Mouse (Mus musculus) heart, embryonic 14.5 days (tissue): ENCODE data around the gene Dusp22. TPM values are rescaled to one million over a fixed set of nuclear protein-coding genes. Genes with fewer than 3 reads are reported as not detected.

Experiments used
- ATAC-seq: fragments of 200-750 bp; cut with Nextera tagmentation; 2 replicates; pipeline ENCODE4 v1.8.0; 2017; ENCODE audit warnings: low read depth, moderate TSS enrichment; ENCODE audit not compliant: insufficient number of reproducible peaks, insufficient read depth, low FRiP score
- H3K27ac ChIP-seq, 2 experiments: fragments of 200-500 bp in 1 of 2; fragments of 300-500 bp in 1 of 2; sonication (generic) in 1 of 2; replicated peaks in 1 of 2; 2 replicates each; pipeline ENCODE4 v1.5.1; 2012 to 2014; ENCODE audit warnings: low read depth in 2 of 2, low read length in 2 of 2, control low read depth in 1 of 2, mild to moderate bottlenecking in 1 of 2, mixed read lengths in 1 of 2; ENCODE audit not compliant: control insufficient read depth in 1 of 2, insufficient read depth in 1 of 2
- H3K27me3 ChIP-seq: fragments of 300-500 bp; sonication (generic); 2 replicates; pipeline ENCODE4 v1.6.1; 2014; ENCODE audit warnings: mild to moderate bottlenecking, low read length, control low read depth; ENCODE audit not compliant: control insufficient read depth, insufficient read depth
- H3K36me3 ChIP-seq: fragments of 300-500 bp; sonication (generic); 2 replicates; pipeline ENCODE4 v1.6.1; 2014; ENCODE audit warnings: mild to moderate bottlenecking, control low read depth, low read length, mixed read lengths; ENCODE audit not compliant: control insufficient read depth, insufficient read depth
- H3K4me1 ChIP-seq, 2 experiments: fragments of 200-500 bp in 1 of 2; fragments of 300-500 bp in 1 of 2; sonication (generic) in 1 of 2; 2 replicates each; pipeline ENCODE4 v1.6.1; 2012 to 2014; ENCODE audit warnings: low read length in 2 of 2, control low read depth in 1 of 2, mixed read lengths in 1 of 2; ENCODE audit not compliant: control insufficient read depth in 2 of 2, insufficient read depth in 2 of 2
- H3K4me2 ChIP-seq: fragments of 300-500 bp; sonication (generic); 2 replicates; pipeline ENCODE4 v1.6.1; 2014; ENCODE audit warnings: mild to moderate bottlenecking, low read length
- H3K4me3 ChIP-seq, 2 experiments: fragments of 200-500 bp in 1 of 2; fragments of 300-500 bp in 1 of 2; sonication (generic) in 1 of 2; 2 replicates each; pipeline ENCODE4 v1.5.1; 2012 to 2014; ENCODE audit warnings: low read length in 2 of 2, mild to moderate bottlenecking in 2 of 2, control low read depth in 1 of 2, low read depth in 1 of 2, moderate library complexity in 1 of 2; ENCODE audit not compliant: control insufficient read depth in 1 of 2, insufficient read depth in 1 of 2
- H3K9ac ChIP-seq: fragments of 300-500 bp; sonication (generic); 2 replicates; pipeline ENCODE4 v1.6.1; 2014; ENCODE audit warnings: mild to moderate bottlenecking, low read length
- H3K9me3 ChIP-seq: fragments of 300-500 bp; sonication (generic); 2 replicates; pipeline ENCODE4 v1.6.1; 2016; ENCODE audit warnings: low read length, control low read depth; ENCODE audit not compliant: control insufficient read depth
- WGBS: fragments of 180-500 bp; shearing (Covaris S2); extraction: QIAGEN DNeasy Blood & Tissue Kit; methylation state at CpG from one replicate; pipeline ENCODE4 v1.1.7; 2014; 5-methylcytosine and 5-hydroxymethylcytosine counted together
- polyA plus RNA-seq: library from polyadenylated mRNA; unstranded; fragments of >200 nt; fragmentation: Nextera tagmentation; extraction: Ambion mirVana; gene quantifications from 2 replicates; pipeline ENCODE4 v1.2.1, GENCODE M21; 2014

Gene Dusp22
- polyA plus RNA-seq, 1 experiment from 2014 or later, result 19.6 TPM

- H3K4me2 ChIP-seq, result no peak overlapping the region
- 78% methylated on average over 7 of the region's 7 CpGs for WGBS
- H3K4me1 ChIP-seq, result peaks cover 7 to 9% of the 10 kb centered on the region in 2 experiments; a peak in 2 of 4 replicates
- H3K9ac ChIP-seq, result no peak overlapping the region
- no peak overlapping the region for H3K27ac ChIP-seq
- H3K9me3 ChIP-seq, result no peaks in the 10 kb centered on the region
- no peak for ATAC-seq
- H3K36me3 ChIP-seq, result no peaks in the 10 kb centered on the region
- peaks cover 31% of the 10 kb centered on the region for H3K27me3 ChIP-seq
- H3K4me3 ChIP-seq, result no peak overlapping the region
These were observed 85.3 kb downstream of the Dusp22 start for GRCm38 (mm10) chr13:30745121-30745520.

GRCm38 (mm10) chr13:30747068-30747467 lies 87.3 kb downstream of the Dusp22 start:
- peaks cover 9 to 11% of the 10 kb centered on the region in 2 experiments; a peak in 2 of 4 replicates for H3K4me1 ChIP-seq
- 71% methylated on average over 5 of the region's 5 CpGs for WGBS
- no peaks in the 10 kb centered on the region for H3K9me3 ChIP-seq
- no peak overlapping the region for H3K27ac ChIP-seq
- ATAC-seq, result no peak
- H3K9ac ChIP-seq, result no peak overlapping the region
- peaks cover 50% of the 10 kb centered on the region for H3K27me3 ChIP-seq
- H3K36me3 ChIP-seq, result no peaks in the 10 kb centered on the region
- no peak overlapping the region for H3K4me3 ChIP-seq
- H3K4me2 ChIP-seq, result no peak overlapping the region

GRCm38 (mm10) chr13:30747504-30747903 lies 87.7 kb downstream of the Dusp22 start:
- ATAC-seq, result no peak
- WGBS, result 62% methylated on average over 11 of the region's 11 CpGs

DNA sequence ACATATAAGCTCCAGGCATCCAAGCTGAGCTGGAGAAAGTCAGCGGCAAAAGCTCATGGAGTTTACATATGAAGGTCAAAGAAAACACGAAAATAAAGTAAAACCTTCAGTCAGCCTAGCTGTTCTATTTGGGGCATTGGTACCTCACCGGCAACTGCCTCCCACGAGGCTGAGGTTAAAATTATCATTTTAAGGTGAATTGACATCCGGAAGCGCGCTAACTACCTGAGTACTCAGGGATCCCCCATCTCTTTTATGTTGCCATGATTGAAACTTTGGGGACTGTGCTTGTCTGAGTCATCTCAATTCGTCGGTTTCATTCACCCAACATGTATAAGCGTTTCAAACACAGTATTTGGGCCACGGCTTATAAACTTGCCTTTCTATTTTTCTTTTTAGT lies 88.5 kb downstream of the Dusp22 start:
- ATAC-seq, result no peak
- H3K9me3 ChIP-seq, result no peaks in the 10 kb centered on the region
- no peak overlapping the region for H3K27ac ChIP-seq
- 57% methylated on average over 11 of the region's 11 CpGs for WGBS
- H3K4me1 ChIP-seq, result peaks cover 9 to 11% of the 10 kb centered on the region in 2 experiments; a peak in 2 of 4 replicates
- peaks cover 61% of the 10 kb centered on the region for H3K27me3 ChIP-seq
- H3K9ac ChIP-seq, result no peak overlapping the region
- no peaks in the 10 kb centered on the region for H3K36me3 ChIP-seq
- no peak overlapping the region for H3K4me3 ChIP-seq
- no peak overlapping the region for H3K4me2 ChIP-seq

More at GRCm38 (mm10) chr13:30747504-30747903, 87.7 kb downstream of the Dusp22 start:
- no peaks in the 10 kb centered on the region for H3K36me3 ChIP-seq
- peaks cover 55% of the 10 kb centered on the region for H3K27me3 ChIP-seq
- no peak overlapping the region for H3K27ac ChIP-seq
- H3K9ac ChIP-seq, result no peak overlapping the region
- H3K4me2 ChIP-seq, result no peak overlapping the region
- no peaks in the 10 kb centered on the region for H3K9me3 ChIP-seq
- no peak overlapping the region for H3K4me3 ChIP-seq
- H3K4me1 ChIP-seq, result peaks cover 9 to 11% of the 10 kb centered on the region in 2 experiments; a peak in 2 of 4 replicates

GRCm38 (mm10) chr13:30749021-30749556 lies 89.3 kb downstream of the Dusp22 start, which contains the start of gene Irf4:
TSS of gene Irf4 (plus strand) at chr13:30749226.
- under 1% methylated on average over 21 of the region's 21 CpGs for WGBS
- peaks cover 63% of the 10 kb centered on the region for H3K27me3 ChIP-seq
- ATAC-seq, result peak; percentile 26; the same call in 1 of the 2 replicates

DNA sequence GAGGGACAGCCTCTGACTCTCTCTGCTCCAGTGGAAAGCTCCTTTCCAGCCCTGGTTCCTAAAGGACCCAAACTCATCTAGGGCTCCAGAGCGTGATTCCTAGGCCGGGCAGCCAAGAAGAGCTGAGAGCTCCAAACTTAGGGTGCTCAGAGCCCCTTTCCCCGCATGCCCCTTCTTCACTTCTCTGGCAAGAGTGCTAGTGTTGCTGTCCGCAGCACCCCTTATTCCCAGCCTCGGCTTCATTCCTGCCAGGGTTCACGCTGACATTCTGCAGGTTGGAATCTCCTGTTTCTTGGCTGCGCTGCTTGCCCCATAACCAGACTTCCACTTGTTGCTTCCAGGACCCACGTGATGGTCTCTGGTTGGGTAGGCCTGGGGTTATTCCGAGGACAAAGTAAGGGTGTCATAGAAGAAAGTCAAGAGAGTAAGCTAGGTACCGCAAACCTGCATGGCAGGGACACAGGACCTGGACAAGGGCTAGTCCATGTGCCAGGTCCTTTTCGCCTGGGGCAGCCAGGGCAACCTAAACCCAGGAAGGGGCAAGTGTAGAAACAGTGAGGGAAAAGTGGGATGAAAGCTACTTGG lies 89.8 kb downstream of the Dusp22 start:
- H3K36me3 ChIP-seq, result no peaks in the 10 kb centered on the region

More at GRCm38 (mm10) chr13:30749021-30749556, 89.3 kb downstream of the Dusp22 start, which contains the start of gene Irf4:
- Histone ChIP-seq H3K4me2 (peak within 1 kb of the TSS; percentile 63), H3K36me3 (no peaks in the 10 kb centered on the region), H3K4me1 (peaks cover 9 to 11% of the 10 kb centered on the region in 2 experiments; a peak in 2 of 4 replicates), H3K4me3 (peak within 1 kb of the TSS; percentile 35 to 43), H3K27ac (no peak within 1 kb of the TSS), H3K9ac (no peak within 1 kb of the TSS), H3K9me3 (no peaks in the 10 kb centered on the region)

GRCm38 (mm10) chr13:30750461-30751303 lies 90.9 kb downstream of the Dusp22 start:
- H3K27ac ChIP-seq, result no peak overlapping the region
- 2% methylated on average over 33 of the region's 33 CpGs for WGBS
- no peak overlapping the region for H3K9ac ChIP-seq
- peaks cover 63% of the 10 kb centered on the region for H3K27me3 ChIP-seq
- no peak for ATAC-seq
- peaks cover 9 to 11% of the 10 kb centered on the region in 2 experiments; a peak in 2 of 4 replicates for H3K4me1 ChIP-seq
- H3K9me3 ChIP-seq, result no peaks in the 10 kb centered on the region
- H3K36me3 ChIP-seq, result no peaks in the 10 kb centered on the region
- peak overlapping the region; percentile 35 to 45 for H3K4me3 ChIP-seq
- H3K4me2 ChIP-seq, result peak overlapping the region; percentile 63

More for the DNA sequence above, 89.8 kb downstream of the Dusp22 start:
- Histone ChIP-seq H3K27me3 (peaks cover 63% of the 10 kb centered on the region), H3K9me3 (no peaks in the 10 kb centered on the region), H3K4me2 (peak overlapping the region; percentile 63), H3K27ac (no peak overlapping the region), H3K9ac (no peak overlapping the region), H3K4me1 (peaks cover 9 to 11% of the 10 kb centered on the region in 2 experiments; a peak in 2 of 4 replicates), H3K4me3 (peak overlapping the region; percentile 35 to 43; a peak in 3 of 4 replicates)
- ATAC-seq, result no peak
- WGBS, result 5% methylated on average over 11 of the region's 11 CpGs
